Mouse (Mus musculus): ENCODE data around the gene Cdh15. TPM values are rescaled to one million over a fixed set of nuclear protein-coding genes. Genes with fewer than 3 reads are reported as not detected.

Cdh15 gene
- total RNA-seq, 2 experiments from 2014 or later: not detected

Other genes with a start within 250 kb of the Cdh15 start
- gene Galns, start 236.5 kb upstream of the Cdh15 start, total RNA-seq (2021): 1 to 10 TPM; 3.1 to 3.5 TPM
- gene Trappc2l, start 236.3 kb upstream of the Cdh15 start, total RNA-seq (2021): 10 to 100 TPM; 65.8 to 67.9 TPM
- gene Pabpn1l, start 225.2 kb upstream of the Cdh15 start, total RNA-seq (2021): not detected
- gene Cbfa2t3, start 148.9 kb upstream of the Cdh15 start, total RNA-seq (2021): 10 to 100 TPM; 19.7 to 23.0 TPM
- 10 to 100 TPM; 28.3 to 30.6 TPM for gene Acsf3, start 72.5 kb upstream of the Cdh15 start, total RNA-seq (2021)
- gene Ankrd11, start 194.3 kb downstream of the Cdh15 start, total RNA-seq (2021): 10 to 100 TPM; 69.0 to 80.5 TPM
- gene Spg7, start 215.0 kb downstream of the Cdh15 start, total RNA-seq (2021): 10 to 100 TPM; 79.7 to 87.7 TPM

All from heart, postnatal 36 days (tissue).